Mouse (Mus musculus) lung, postnatal 0 days (tissue): Measurements from ENCODE around the gene Ola1. TPM values are rescaled to one million over a fixed set of nuclear protein-coding genes. Genes with fewer than 3 reads are reported as not detected.

Experiments used
- ATAC-seq: fragments of 200-750 bp; cut with Nextera tagmentation; 2 replicates; pipeline ENCODE4 v1.8.0; 2017; ENCODE audit warnings: moderate library complexity
- DNase-seq: peaks from one replicate; pipeline ENCODE4 v3.0.0-alpha.2; 2016; ENCODE audit warnings: low spot score
- H3K27ac ChIP-seq: fragments of 300-500 bp; sonication (generic); 2 replicates; pipeline ENCODE4 v1.5.1; 2014; ENCODE audit warnings: antibody characterized with exemption, mild to moderate bottlenecking, low read length, mixed read lengths
- H3K27me3 ChIP-seq: fragments of 300-500 bp; sonication (generic); replicated peaks from 2 replicates; pipeline ENCODE4 v1.6.1; 2014; ENCODE audit warnings: low read length, mixed read lengths; ENCODE audit not compliant: insufficient read depth
- H3K36me3 ChIP-seq: fragments of 300-500 bp; sonication (generic); 2 replicates; pipeline ENCODE4 v1.6.1; 2014; ENCODE audit warnings: low read length, mixed read lengths; ENCODE audit not compliant: insufficient read depth
- H3K4me1 ChIP-seq: fragments of 300-500 bp; sonication (generic); 2 replicates; pipeline ENCODE4 v1.6.1; 2014; ENCODE audit warnings: antibody characterized with exemption, low read depth, low read length, mixed read lengths; ENCODE audit not compliant: insufficient read depth
- H3K4me2 ChIP-seq: fragments of 300-500 bp; sonication (generic); replicated peaks from 2 replicates; pipeline ENCODE4 v1.6.1; 2014; ENCODE audit warnings: low read depth, mild to moderate bottlenecking, low read length, moderate library complexity, mixed read lengths
- H3K4me3 ChIP-seq: fragments of 300-500 bp; sonication (generic); 2 replicates; pipeline ENCODE4 v1.5.1; 2014; ENCODE audit warnings: low read depth, low read length
- H3K9ac ChIP-seq: fragments of 300-500 bp; sonication (generic); replicated peaks from 2 replicates; pipeline ENCODE4 v1.6.1; 2014; ENCODE audit warnings: low read depth, mild to moderate bottlenecking
- H3K9me3 ChIP-seq: fragments of 300-500 bp; sonication (generic); 2 replicates; pipeline ENCODE4 v1.6.1; 2016; ENCODE audit warnings: low read length, mixed read lengths
- CTCF ChIP-seq: IDR thresholded peaks from 2 replicates; pipeline ENCODE4 v1.5.1; 2016; ENCODE audit warnings: antibody characterized with exemption, mild to moderate bottlenecking
- EP300 ChIP-seq: IDR thresholded peaks from 2 replicates; pipeline ENCODE4 v1.6.1; 2016; ENCODE audit warnings: antibody characterized with exemption, mild to moderate bottlenecking, control low read depth
- WGBS: fragments of 180-500 bp; shearing (Covaris S2); extraction: QIAGEN DNeasy Blood & Tissue Kit; methylation state at CpG from one replicate; pipeline ENCODE4 v1.1.7; 2014; 5-methylcytosine and 5-hydroxymethylcytosine counted together
- polyA plus RNA-seq: library from polyadenylated mRNA; unstranded; fragments of >200 nt; fragmentation: Nextera tagmentation; extraction: Ambion mirVana; gene quantifications from 2 replicates; pipeline ENCODE4 v1.2.1, GENCODE M21; 2015

The Ola1 gene
- polyA plus RNA-seq, 1 experiment from 2014 or later: 30.6 TPM

DNA sequence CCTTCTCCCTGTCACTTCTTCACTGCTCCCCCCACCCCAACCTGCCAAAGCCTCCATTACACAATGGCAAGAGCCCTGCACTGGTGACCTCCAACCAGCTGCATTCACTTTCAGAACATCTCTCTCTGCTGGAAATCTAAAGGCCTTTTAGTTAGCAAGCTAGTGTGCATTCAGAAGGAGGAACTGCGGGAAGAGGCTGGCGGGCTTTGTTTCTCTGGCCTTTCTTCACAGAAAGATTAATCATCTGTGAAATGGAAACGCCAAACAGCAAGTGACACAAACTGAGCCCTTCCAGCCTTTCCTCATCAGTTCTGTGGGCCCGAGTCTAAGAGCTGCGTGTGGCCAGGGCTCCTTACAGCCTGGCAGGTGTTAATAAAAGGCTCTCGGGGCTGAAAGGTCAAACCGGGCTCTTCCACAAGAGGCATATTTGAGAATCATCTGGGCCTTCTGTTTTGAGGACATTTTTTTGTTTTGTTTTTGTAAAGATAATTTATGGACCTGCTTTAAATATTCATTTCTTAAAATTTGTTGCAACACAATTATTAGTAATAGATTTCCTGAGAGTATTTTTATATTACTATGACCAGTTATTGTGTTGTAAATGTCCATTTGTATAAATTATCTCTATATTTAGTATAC, 75.8 kb downstream of the Ola1 start:
- H3K4me3 ChIP-seq: no peak overlapping the region
- no peak overlapping the region for H3K9ac ChIP-seq
- peak; percentile 61 for DNase-seq
- no peak overlapping the region for H3K27ac ChIP-seq
- WGBS: 36% methylated on average over 7 of the region's 7 CpGs
- no peak for TF ChIP-seq CTCF
- no peak for TF ChIP-seq EP300
- no peaks in the 10 kb centered on the region for H3K36me3 ChIP-seq
- H3K4me2 ChIP-seq: no peak overlapping the region
- peak; percentile 26; the same call in 1 of the 2 replicates for ATAC-seq
- peaks cover 4% of the 10 kb centered on the region; the same call in 1 of the 2 replicates for H3K4me1 ChIP-seq
- no peaks in the 10 kb centered on the region for H3K27me3 ChIP-seq
- no peaks in the 10 kb centered on the region for H3K9me3 ChIP-seq

DNA sequence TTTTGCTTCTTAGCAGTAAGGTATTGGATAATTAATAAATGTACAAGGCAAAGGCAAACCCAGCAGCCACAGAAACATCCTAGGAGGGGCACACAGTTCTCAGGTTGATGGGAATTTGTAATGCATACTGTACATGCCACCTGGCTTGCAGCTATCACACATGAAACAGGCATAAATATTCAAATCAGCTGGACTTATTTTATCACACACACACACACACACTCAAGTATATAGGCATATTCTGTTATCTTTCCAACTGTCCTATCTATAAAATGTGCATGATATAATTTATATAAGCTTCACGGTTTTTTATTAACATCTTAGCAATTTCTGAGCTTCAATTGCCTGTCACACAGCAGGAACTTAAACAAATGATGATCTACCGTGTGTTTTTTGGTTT, 85.8 kb downstream of the Ola1 start:
- no peak for DNase-seq
- H3K9ac ChIP-seq: no peak overlapping the region

DNA sequence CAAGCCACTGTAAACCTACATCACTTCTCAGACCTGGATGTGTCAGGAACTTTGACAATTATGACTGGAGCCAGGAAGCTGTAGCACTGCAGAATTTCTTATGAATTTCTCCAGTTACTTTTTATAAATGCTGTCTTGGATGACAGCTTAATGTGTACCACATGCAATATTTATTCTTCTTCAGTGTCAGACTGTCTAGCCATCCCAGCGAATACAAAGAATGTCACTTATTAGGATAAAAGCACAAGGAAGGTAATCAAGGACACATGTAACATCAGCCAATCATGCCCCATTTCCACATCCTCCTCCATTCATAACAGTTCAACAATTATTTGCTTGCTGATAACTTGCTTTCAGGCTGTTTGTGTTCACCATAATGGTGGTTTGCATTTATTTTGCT, 91.0 kb downstream of the Ola1 start:
- no peak overlapping the region for H3K27ac ChIP-seq
- no peaks in the 10 kb centered on the region for H3K9me3 ChIP-seq
- DNase-seq (no peak), ATAC-seq (no peak)
- TF ChIP-seq CTCF (no peak), EP300 (no peak)
- H3K9ac ChIP-seq: no peak overlapping the region
- WGBS: 69% methylated on average over 1 of the region's 1 CpGs
- H3K4me3 ChIP-seq: no peak overlapping the region
- H3K27me3 ChIP-seq: no peaks in the 10 kb centered on the region
- H3K4me2 ChIP-seq: no peak overlapping the region
- no peaks in the 10 kb centered on the region for H3K36me3 ChIP-seq
- no peaks in the 10 kb centered on the region for H3K4me1 ChIP-seq

More for the DNA sequence above, 85.8 kb downstream of the Ola1 start:
- TF ChIP-seq EP300: no peak
- TF ChIP-seq CTCF: no peak
- Histone ChIP-seq H3K4me2 (no peak overlapping the region), H3K4me1 (no peaks in the 10 kb centered on the region), H3K4me3 (no peak overlapping the region), H3K9me3 (no peaks in the 10 kb centered on the region), H3K27me3 (no peaks in the 10 kb centered on the region), H3K36me3 (no peaks in the 10 kb centered on the region), H3K27ac (no peak overlapping the region)
- no peak for ATAC-seq
- WGBS: 81% methylated on average over 2 of the region's 2 CpGs

DNA sequence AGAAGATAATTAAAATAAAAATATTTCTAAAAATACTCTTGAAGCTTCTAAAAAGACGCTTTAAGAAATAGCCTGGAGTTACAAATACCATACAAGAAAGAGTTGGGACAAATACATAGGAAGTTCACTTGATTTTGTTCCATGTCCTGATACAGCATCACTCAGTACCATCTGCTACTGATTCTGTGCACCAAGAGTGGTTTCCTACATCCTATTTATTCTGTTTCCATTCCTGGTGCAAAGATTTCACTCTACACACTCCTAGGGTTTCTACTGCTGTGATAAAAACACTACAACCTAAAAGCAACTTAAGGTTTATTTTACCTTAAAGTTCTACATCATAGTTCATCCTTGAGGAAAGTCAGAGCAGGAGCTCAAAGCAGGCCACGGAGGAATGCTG, 99.9 kb downstream of the Ola1 start:
- H3K4me1 ChIP-seq: no peaks in the 10 kb centered on the region
- 78% methylated on average over 2 of the region's 2 CpGs for whole genome bisulfite sequencing
- no peak for TF ChIP-seq CTCF
- no peak for TF ChIP-seq EP300
- H3K9ac ChIP-seq: no peak overlapping the region
- H3K27ac ChIP-seq: no peak overlapping the region
- no peak overlapping the region for H3K4me2 ChIP-seq
- no peaks in the 10 kb centered on the region for H3K9me3 ChIP-seq
- ATAC-seq (no peak), DNase-seq (no peak)
- no peaks in the 10 kb centered on the region for H3K36me3 ChIP-seq
- H3K4me3 ChIP-seq: no peak overlapping the region
- H3K27me3 ChIP-seq: no peaks in the 10 kb centered on the region

DNA sequence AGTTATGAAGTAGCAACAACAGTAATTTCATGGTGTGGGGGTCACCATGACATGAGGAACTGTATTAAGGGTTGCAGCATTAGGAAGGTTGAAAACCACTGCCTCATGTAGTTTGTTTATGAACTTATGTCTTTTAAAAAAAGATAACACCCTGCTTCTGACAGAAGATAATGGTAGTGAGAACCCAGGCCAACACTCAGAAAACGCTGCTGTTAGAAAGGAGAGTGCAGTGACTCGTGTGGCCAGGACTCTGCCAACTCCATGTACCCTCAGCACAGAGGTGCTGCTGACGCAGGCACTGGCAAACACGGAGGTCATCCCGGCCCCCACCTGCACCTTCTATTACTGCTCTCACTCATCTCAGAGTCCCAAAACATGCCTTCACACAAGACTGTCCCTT, 111.6 kb downstream of the Ola1 start:
- Histone ChIP-seq H3K4me2 (no peak overlapping the region), H3K27me3 (no peaks in the 10 kb centered on the region), H3K9ac (no peak overlapping the region), H3K4me1 (no peaks in the 10 kb centered on the region), H3K36me3 (no peaks in the 10 kb centered on the region), H3K9me3 (no peaks in the 10 kb centered on the region), H3K27ac (no peak overlapping the region), H3K4me3 (no peak overlapping the region)
- ATAC-seq (no peak), DNase-seq (no peak)
- TF ChIP-seq CTCF (no peak), EP300 (no peak)
- WGBS: 70% methylated on average over 5 of the region's 5 CpGs

DNA sequence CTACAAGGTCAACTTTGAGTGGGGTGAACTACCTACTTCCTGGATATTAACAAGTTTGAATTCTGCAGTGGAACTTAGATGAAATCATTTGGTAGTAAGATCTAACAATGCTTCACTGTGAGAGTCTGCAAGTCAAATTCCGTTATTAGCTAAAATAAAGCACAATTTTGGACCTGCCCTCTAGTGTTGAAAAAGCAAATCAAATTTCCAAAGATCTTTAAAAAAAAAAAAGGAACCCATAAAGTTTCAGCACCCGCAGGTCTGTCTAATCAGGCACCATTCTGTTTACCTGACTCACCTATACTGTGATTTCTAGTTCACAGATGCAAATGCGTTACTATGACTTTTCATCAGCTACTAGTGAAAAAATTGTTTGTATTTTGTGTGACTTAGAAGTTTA, 122.2 kb downstream of the Ola1 start:
- Histone ChIP-seq H3K4me1 (no peaks in the 10 kb centered on the region), H3K4me2 (no peak overlapping the region), H3K27ac (no peak overlapping the region), H3K9me3 (no peaks in the 10 kb centered on the region), H3K9ac (no peak overlapping the region), H3K4me3 (no peak overlapping the region), H3K36me3 (no peaks in the 10 kb centered on the region), H3K27me3 (no peaks in the 10 kb centered on the region)
- TF ChIP-seq EP300: no peak
- peak; percentile 34 for TF ChIP-seq CTCF
- 64% methylated on average over 3 of the region's 3 CpGs for WGBS
- ATAC-seq (no peak), DNase-seq (peak; percentile 56)

DNA sequence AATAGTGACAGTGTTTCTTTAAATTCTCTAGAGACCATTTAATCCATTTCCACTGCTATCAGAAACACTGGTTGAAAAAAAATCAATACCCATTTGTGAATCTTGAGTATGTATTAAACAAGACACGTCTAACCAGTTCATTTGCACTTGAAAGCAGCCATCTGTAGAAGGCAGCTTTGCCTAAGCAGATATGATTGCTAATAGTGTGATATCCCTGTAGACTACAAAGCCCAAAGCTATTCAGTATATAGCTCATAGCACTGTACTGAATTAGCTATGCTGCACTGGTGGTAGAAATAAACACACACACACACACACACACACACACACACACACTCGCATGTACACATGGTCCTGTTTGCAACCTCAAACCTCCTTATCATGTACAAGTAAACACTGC, 123.4 kb downstream of the Ola1 start:
- no peak for TF ChIP-seq CTCF
- TF ChIP-seq EP300: no peak
- H3K36me3 ChIP-seq: no peaks in the 10 kb centered on the region
- no peaks in the 10 kb centered on the region for H3K9me3 ChIP-seq
- no peaks in the 10 kb centered on the region for H3K27me3 ChIP-seq
- no peak overlapping the region for H3K4me3 ChIP-seq
- no peak overlapping the region for H3K9ac ChIP-seq
- 60% methylated on average over 2 of the region's 2 CpGs for WGBS
- no peaks in the 10 kb centered on the region for H3K4me1 ChIP-seq
- H3K4me2 ChIP-seq: no peak overlapping the region
- DNase-seq (no peak), ATAC-seq (no peak)
- no peak overlapping the region for H3K27ac ChIP-seq
